Mouse (Mus musculus) megakaryocyte, embryonic 14.5 days (primary cell): ENCODE results near the gene Enam. TPM values are rescaled to one million over a fixed set of nuclear protein-coding genes. Genes with fewer than 3 reads are reported as not detected.
"Not testable (repeated sequence)": the region's sequence is repeated elsewhere in the genome, so short reads cannot be mapped to it uniquely, and the experiment has no call there.

ENCODE experiments used
- H3K27me3 ChIP-seq: replicated peaks from 2 replicates; pipeline ENCODE3; 2012; ENCODE audit warnings: inconsistent platforms
- H3K36me3 ChIP-seq: replicated peaks from 2 replicates; pipeline ENCODE3; 2012; ENCODE audit warnings: low read length, inconsistent platforms, mixed read lengths
- H3K4me1 ChIP-seq: 2 replicates; pipeline ENCODE4 v1.6.1; 2012; ENCODE audit warnings: inconsistent platforms
- H3K4me3 ChIP-seq: replicated peaks from 2 replicates; pipeline ENCODE3; 2012; ENCODE audit warnings: moderate library complexity, mild to moderate bottlenecking, inconsistent platforms
- H3K9me3 ChIP-seq: 2 replicates; pipeline ENCODE4 v1.6.1; 2012; ENCODE audit warnings: inconsistent platforms
- FLI1 ChIP-seq: IDR thresholded peaks from 2 replicates; pipeline ENCODE4 v1.6.1; 2012; ENCODE audit warnings: low read length, inconsistent platforms, mixed read lengths
- GATA1 ChIP-seq: IDR thresholded peaks from 3 replicates; pipeline ENCODE4 v1.6.1; 2012; ENCODE audit warnings: mixed read lengths, low read length, inconsistent platforms, borderline replicate concordance
- polyA plus RNA-seq: library from polyadenylated mRNA; stranded (reverse); fragments of >175 nt; gene quantifications from 2 replicates; pipeline ENCODE4 v1.2.3, GENCODE M21; 2012; ENCODE audit warnings: low replicate concordance; ENCODE audit not compliant: insufficient read depth

Gene Enam
- polyA plus RNA-seq, 1 experiment: not detected

- no peak for TF ChIP-seq FLI1
- no peak for TF ChIP-seq GATA1
- Histone ChIP-seq H3K9me3 (no peaks in the 10 kb centered on the region), H3K36me3 (no peaks in the 10 kb centered on the region), H3K4me1 (no peaks in the 10 kb centered on the region; the same call in 1 of the 2 replicates), H3K27me3 (no peaks in the 10 kb centered on the region), H3K4me3 (no peak within 1 kb of the TSS)
Observed at GRCm38 (mm10) chr5:88527657-88528056, 39.9 kb downstream of the Enam start, which contains the start of gene Jchain. Gene Jchain, minus strand, starts transcription at chr5:88527891.

DNA sequence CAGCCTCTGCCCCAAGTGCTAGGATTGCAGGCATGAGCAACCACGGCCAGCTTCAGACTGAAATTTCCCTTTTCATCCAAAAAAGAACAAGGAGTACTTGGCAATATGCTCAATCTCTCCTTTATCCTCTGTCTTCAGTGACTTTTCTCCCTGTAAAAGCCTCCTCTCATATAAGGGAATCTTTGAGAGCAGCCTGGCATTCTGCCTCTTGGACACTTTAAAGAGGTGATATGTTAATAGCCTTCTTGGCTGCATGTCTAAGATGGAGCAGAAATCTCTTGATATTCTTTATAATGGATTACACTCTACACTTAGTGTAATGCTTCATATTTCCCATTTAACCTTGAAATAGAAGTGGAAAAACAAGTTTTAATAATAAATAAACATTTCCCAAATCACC, 43.1 kb downstream of the Enam start:
- H3K4me3 ChIP-seq: no peak overlapping the region
- H3K9me3 ChIP-seq: no peaks in the 10 kb centered on the region
- peaks cover 3% of the 10 kb centered on the region; the same call in 1 of the 2 replicates for H3K4me1 ChIP-seq
- no peaks in the 10 kb centered on the region for H3K36me3 ChIP-seq
- no peaks in the 10 kb centered on the region for H3K27me3 ChIP-seq
- TF ChIP-seq FLI1: no peak
- TF ChIP-seq GATA1: no peak

DNA sequence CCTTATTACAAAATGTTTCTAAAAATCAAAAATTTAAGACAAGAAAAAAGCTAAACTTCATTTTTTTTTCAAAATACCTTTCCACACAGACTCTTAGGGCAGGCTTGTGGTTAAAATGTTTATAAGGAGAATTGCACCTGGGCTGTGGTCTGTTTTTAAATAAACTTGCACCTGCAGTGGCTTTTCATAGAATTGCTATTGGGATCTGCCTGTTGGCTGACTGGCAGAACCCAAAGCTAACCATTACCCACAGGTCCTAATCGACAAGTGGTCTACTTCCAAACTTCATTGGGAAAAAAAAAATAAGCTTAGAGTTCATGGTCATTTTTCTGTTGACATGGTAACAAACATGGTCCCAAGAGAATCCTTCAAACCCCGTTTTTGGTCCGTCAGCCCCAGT, 46.9 kb downstream of the Enam start:
- no peaks in the 10 kb centered on the region for H3K9me3 ChIP-seq
- H3K4me3 ChIP-seq: no peak overlapping the region
- peaks cover 14% of the 10 kb centered on the region for H3K4me1 ChIP-seq
- H3K36me3 ChIP-seq: no peaks in the 10 kb centered on the region
- no peaks in the 10 kb centered on the region for H3K27me3 ChIP-seq
- no peak for TF ChIP-seq GATA1
- TF ChIP-seq FLI1: no peak

DNA sequence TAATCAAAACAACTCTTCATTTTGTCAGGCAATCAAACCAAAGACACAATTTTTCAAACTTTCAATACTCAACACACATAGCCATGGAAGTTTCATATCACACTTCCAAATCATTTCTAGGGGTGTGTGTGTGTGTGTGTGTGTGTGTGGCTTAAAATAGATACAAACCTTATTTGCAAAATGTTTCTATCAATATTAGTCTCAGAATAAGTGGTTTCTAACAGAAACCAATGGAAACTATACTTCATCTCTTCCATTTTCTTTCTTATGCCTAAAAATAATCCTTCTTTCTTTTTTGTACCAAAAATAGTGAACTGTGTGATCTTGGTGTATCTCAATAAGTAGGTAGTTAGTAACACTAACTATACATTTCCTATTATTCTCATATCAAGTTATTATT, 53.1 kb downstream of the Enam start:
- TF ChIP-seq FLI1: no peak
- peaks cover 11% of the 10 kb centered on the region for H3K4me1 ChIP-seq
- H3K36me3 ChIP-seq: no peaks in the 10 kb centered on the region
- no peaks in the 10 kb centered on the region for H3K27me3 ChIP-seq
- H3K4me3 ChIP-seq: no peak overlapping the region
- no peaks in the 10 kb centered on the region for H3K9me3 ChIP-seq

DNA sequence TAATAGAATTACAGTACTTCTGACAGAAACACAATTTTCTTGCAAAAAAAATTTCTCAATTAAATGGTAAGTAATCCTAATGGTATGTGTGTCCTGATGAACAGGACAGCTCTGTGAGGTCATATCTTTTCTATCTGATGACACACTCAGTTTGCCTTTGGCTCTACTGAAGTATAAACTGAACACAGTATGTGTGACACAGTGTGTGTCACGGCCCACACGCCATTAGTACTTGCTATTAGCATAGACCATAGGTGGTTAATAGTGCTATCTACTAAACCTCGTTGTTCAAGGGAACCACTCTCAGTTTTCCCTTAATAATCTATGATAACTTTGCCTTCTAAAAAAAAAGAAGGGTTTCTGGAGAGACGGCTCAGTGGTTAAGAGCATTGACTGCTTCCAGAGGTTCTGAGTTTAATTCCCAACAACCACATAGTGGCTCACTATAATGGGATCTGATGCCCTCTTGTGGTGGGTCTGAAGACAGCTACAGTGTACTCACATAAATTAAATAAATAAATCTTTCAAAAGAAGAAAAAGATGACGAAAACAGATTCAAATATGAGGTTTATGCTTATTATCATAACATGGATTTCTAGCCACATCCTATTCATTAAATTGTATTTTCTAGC, 55.0 kb downstream of the Enam start:
- Histone ChIP-seq H3K4me3 (no peak overlapping the region), H3K36me3 (no peaks in the 10 kb centered on the region), H3K27me3 (no peaks in the 10 kb centered on the region), H3K4me1 (peaks cover 4% of the 10 kb centered on the region), H3K9me3 (no peaks in the 10 kb centered on the region)
- TF ChIP-seq GATA1 (no peak), FLI1 (no peak)

DNA sequence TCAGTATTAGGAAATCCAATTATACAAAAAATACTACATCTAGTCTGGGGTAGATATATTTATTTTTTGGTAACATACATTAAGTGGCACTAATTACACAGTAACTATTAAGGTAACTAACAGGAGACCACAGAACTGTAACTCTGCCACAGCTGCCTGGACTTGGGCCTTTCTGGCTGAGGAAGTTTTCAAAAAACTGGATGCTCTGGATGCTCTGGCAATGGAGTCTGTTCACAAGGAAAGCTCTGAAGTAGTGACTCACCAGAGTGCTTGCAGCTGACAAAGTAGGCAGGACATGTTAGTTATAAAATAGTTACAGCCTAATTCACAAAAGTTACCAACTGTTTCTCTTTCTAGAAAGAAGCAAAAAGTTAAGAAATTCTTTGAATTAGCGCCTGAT, 56.6 kb downstream of the Enam start:
- H3K4me1 ChIP-seq, H3K27me3 ChIP-seq, H3K9me3 ChIP-seq, H3K36me3 ChIP-seq, H3K4me3 ChIP-seq: not testable (repeated sequence)

- Histone ChIP-seq H3K36me3 (no peaks in the 10 kb centered on the region), H3K9me3 (no peaks in the 10 kb centered on the region)
Observed at GRCm38 (mm10) chr5:88545536-88545935, 57.8 kb downstream of the Enam start.

GRCm38 (mm10) chr5:88553271-88554085, 65.7 kb downstream of the Enam start:
- Histone ChIP-seq H3K4me1 (peaks cover 28% of the 10 kb centered on the region), H3K36me3 (peaks cover 3% of the 10 kb centered on the region), H3K9me3 (no peaks in the 10 kb centered on the region), H3K4me3 (peak overlapping the region; percentile 95), H3K27me3 (no peaks in the 10 kb centered on the region)
- TF ChIP-seq FLI1: no peak
- TF ChIP-seq GATA1: no peak

More at GRCm38 (mm10) chr5:88545536-88545935, 57.8 kb downstream of the Enam start:
- no peaks in the 10 kb centered on the region for H3K4me1 ChIP-seq
- TF ChIP-seq FLI1 (no peak), GATA1 (no peak)
- no peak overlapping the region for H3K4me3 ChIP-seq
- no peaks in the 10 kb centered on the region for H3K27me3 ChIP-seq

- Histone ChIP-seq H3K9me3 (no peaks in the 10 kb centered on the region), H3K4me3 (peak within 1 kb of the TSS; percentile 95), H3K27me3 (no peaks in the 10 kb centered on the region), H3K4me1 (peaks cover 33% of the 10 kb centered on the region), H3K36me3 (peaks cover 3% of the 10 kb centered on the region)
- TF ChIP-seq GATA1: no peak
- TF ChIP-seq FLI1: peak; percentile 94; the same call in 1 of the 2 replicates
Observed at GRCm38 (mm10) chr5:88554086-88554886, 66.5 kb downstream of the Enam start, which contains the start of gene Utp3. Gene Utp3, plus strand, starts transcription at chr5:88554462.

Other genes starting within 250 kb of the Enam start
- gene Gm7714, start 219.1 kb upstream of the Enam start, polyA plus RNA-seq: not detected in 2 replicates
- gene Prol1, start 170.7 kb upstream of the Enam start, polyA plus RNA-seq: not detected in 2 replicates
- not detected in 2 replicates for gene Amtn, start 111.9 kb upstream of the Enam start, polyA plus RNA-seq
- gene Ambn, start 32.0 kb upstream of the Enam start, polyA plus RNA-seq: not detected in 2 replicates
- gene Jchain, start 39.9 kb downstream of the Enam start, polyA plus RNA-seq: not detected in 2 replicates
- gene Utp3, start 66.5 kb downstream of the Enam start, polyA plus RNA-seq: 6.4 and 54.3 TPM in 2 replicates
- gene Rufy3, start 77.1 kb downstream of the Enam start, polyA plus RNA-seq: 3.1 and 3.2 TPM in 2 replicates
- gene Grsf1, start 188.2 kb downstream of the Enam start, polyA plus RNA-seq: 15.9 and 41.9 TPM in 2 replicates
- 20.8 and 22.0 TPM in 2 replicates for gene Mob1b, start 232.9 kb downstream of the Enam start, polyA plus RNA-seq